Mouse (Mus musculus): ENCODE results near the gene Bach2. TPM values are rescaled to one million over a fixed set of nuclear protein-coding genes. Genes with fewer than 3 reads are reported as not detected.
A peak's percentile ranks its signal among the peaks of the same experiment; 100 is the strongest.

The Bach2 gene
- total and polyA plus RNA-seq, 2 experiments from 2014 or later: 13.9 to 14.7 TPM

GRCm38 (mm10) chr4:32422427-32422826 lies 183.8 kb downstream of the Bach2 start:
- Histone ChIP-seq H3K4me3 (ENCODE audit: low read length) (no peak overlapping the region), H3K36me3 (ENCODE audit: insufficient read depth, low read length) (no peaks in the 10 kb centered on the region), H3K27ac (no peak overlapping the region), H3K27me3 (ENCODE audit: insufficient read depth, low read length) (no peaks in the 10 kb centered on the region), H3K9me3 (ENCODE audit: low read length) (no peaks in the 10 kb centered on the region), H3K9ac (replicated peaks; ENCODE audit: low read length) (no peak overlapping the region), H3K4me1 (ENCODE audit: insufficient read depth, low read length) (no peaks in the 10 kb centered on the region), H3K4me2 (ENCODE audit: low read depth, low read length) (no peak overlapping the region)
- WGBS: 65% methylated on average over 4 of the region's 4 CpGs
- no peak for ATAC-seq
- no peak for TF ChIP-seq CTCF (IDR thresholded peaks at IDR 0.05; ENCODE audit: low read depth)
- DNase-seq (ENCODE audit: low spot score): no peak

GRCm38 (mm10) chr4:32423667-32424066 lies 185.1 kb downstream of the Bach2 start:
- Histone ChIP-seq H3K9ac (replicated peaks; ENCODE audit: low read length) (no peak overlapping the region), H3K27ac (no peak overlapping the region), H3K4me3 (ENCODE audit: low read length) (no peak overlapping the region), H3K4me1 (ENCODE audit: insufficient read depth, low read length) (no peaks in the 10 kb centered on the region), H3K4me2 (ENCODE audit: low read depth, low read length) (no peak overlapping the region), H3K36me3 (ENCODE audit: insufficient read depth, low read length) (no peaks in the 10 kb centered on the region), H3K27me3 (ENCODE audit: insufficient read depth, low read length) (no peaks in the 10 kb centered on the region), H3K9me3 (ENCODE audit: low read length) (no peaks in the 10 kb centered on the region)
- DNase-seq (ENCODE audit: low spot score) (no peak), ATAC-seq (no peak)
- no peak for TF ChIP-seq CTCF (IDR thresholded peaks at IDR 0.05; ENCODE audit: low read depth)
- 93% methylated on average over 5 of the region's 5 CpGs for WGBS

GRCm38 (mm10) chr4:32424434-32424833 lies 185.8 kb downstream of the Bach2 start:
- Histone ChIP-seq H3K9me3 (ENCODE audit: low read length) (no peaks in the 10 kb centered on the region), H3K36me3 (ENCODE audit: insufficient read depth, low read length) (no peaks in the 10 kb centered on the region), H3K4me2 (ENCODE audit: low read depth, low read length) (no peak overlapping the region), H3K9ac (replicated peaks; ENCODE audit: low read length) (no peak overlapping the region), H3K27me3 (ENCODE audit: insufficient read depth, low read length) (no peaks in the 10 kb centered on the region), H3K4me1 (ENCODE audit: insufficient read depth, low read length) (no peaks in the 10 kb centered on the region), H3K4me3 (ENCODE audit: low read length) (no peak overlapping the region), H3K27ac (no peak overlapping the region)
- ATAC-seq (no peak), DNase-seq (ENCODE audit: low spot score) (no peak)
- TF ChIP-seq CTCF (IDR thresholded peaks at IDR 0.05; ENCODE audit: low read depth): no peak
- WGBS: 82% methylated on average over 7 of the region's 7 CpGs

- Histone ChIP-seq H3K4me3 (ENCODE audit: low read length) (no peak overlapping the region), H3K36me3 (ENCODE audit: insufficient read depth, low read length) (no peaks in the 10 kb centered on the region), H3K27me3 (ENCODE audit: insufficient read depth, low read length) (no peaks in the 10 kb centered on the region), H3K4me2 (ENCODE audit: low read depth, low read length) (no peak overlapping the region), H3K27ac (no peak overlapping the region), H3K9me3 (ENCODE audit: low read length) (no peaks in the 10 kb centered on the region), H3K9ac (replicated peaks; ENCODE audit: low read length) (no peak overlapping the region), H3K4me1 (ENCODE audit: insufficient read depth, low read length) (0 out of 2 replicates have a peak, but pooled peaks cover 2% of the 10 kb centered on the region)
- DNase-seq (ENCODE audit: low spot score) (no peak), ATAC-seq (no peak)
- 90% methylated on average over 7 of the region's 7 CpGs for WGBS
- no peak for TF ChIP-seq CTCF (IDR thresholded peaks at IDR 0.05; ENCODE audit: low read depth)
Measured at GRCm38 (mm10) chr4:32425060-32425459, 186.5 kb downstream of the Bach2 start.

- no peak overlapping the region for H3K9ac ChIP-seq (replicated peaks; ENCODE audit: low read length)
- H3K9me3 ChIP-seq (ENCODE audit: low read length): no peaks in the 10 kb centered on the region
- H3K4me3 ChIP-seq (ENCODE audit: low read length): no peak overlapping the region
- no peaks in the 10 kb centered on the region for H3K36me3 ChIP-seq (ENCODE audit: insufficient read depth, low read length)
- no peak overlapping the region for H3K4me2 ChIP-seq (ENCODE audit: low read depth, low read length)
- H3K4me1 ChIP-seq (ENCODE audit: insufficient read depth, low read length): peaks cover 6% of the 10 kb centered on the region; the same call in 1 of the 2 replicates
- H3K27me3 ChIP-seq (ENCODE audit: insufficient read depth, low read length): no peaks in the 10 kb centered on the region
- no peak for DNase-seq (ENCODE audit: low spot score)
- no peak for TF ChIP-seq CTCF (IDR thresholded peaks at IDR 0.05; ENCODE audit: low read depth)
- 90% methylated on average over 3 of the region's 3 CpGs for WGBS
- no peak overlapping the region for H3K27ac ChIP-seq
- no peak for ATAC-seq
Measured at GRCm38 (mm10) chr4:32425641-32426040, 187.0 kb downstream of the Bach2 start.

GRCm38 (mm10) chr4:32426779-32427577 lies 188.4 kb downstream of the Bach2 start:
- no peaks in the 10 kb centered on the region for H3K27me3 ChIP-seq (ENCODE audit: insufficient read depth, low read length)
- 72% methylated on average over 27 of the region's 27 CpGs for WGBS
- no peaks in the 10 kb centered on the region for H3K9me3 ChIP-seq (ENCODE audit: low read length)
- H3K36me3 ChIP-seq (ENCODE audit: insufficient read depth, low read length): no peaks in the 10 kb centered on the region
- DNase-seq (ENCODE audit: low spot score) (peak; percentile 44), ATAC-seq (peak; percentile 70)
- H3K27ac ChIP-seq: peak overlapping the region; percentile 36; the same call in 1 of the 2 replicates
- 0 out of 2 replicates have a peak overlapping the region, but pooled peaks have one; percentile 4 for H3K9ac ChIP-seq (replicated peaks; ENCODE audit: low read length)
- H3K4me2 ChIP-seq (ENCODE audit: low read depth, low read length): peak overlapping the region; percentile 13; the same call in 1 of the 2 replicates
- TF ChIP-seq CTCF (IDR thresholded peaks at IDR 0.05; ENCODE audit: low read depth): no peak
- H3K4me3 ChIP-seq (ENCODE audit: low read length): no peak overlapping the region
- H3K4me1 ChIP-seq (ENCODE audit: insufficient read depth, low read length): peaks cover 13% of the 10 kb centered on the region; the same call in 1 of the 2 replicates

GRCm38 (mm10) chr4:32428738-32429137 lies 190.1 kb downstream of the Bach2 start:
- H3K27me3 ChIP-seq (ENCODE audit: insufficient read depth, low read length): no peaks in the 10 kb centered on the region
- no peaks in the 10 kb centered on the region for H3K36me3 ChIP-seq (ENCODE audit: insufficient read depth, low read length)
- H3K9me3 ChIP-seq (ENCODE audit: low read length): no peaks in the 10 kb centered on the region
- no peak overlapping the region for H3K27ac ChIP-seq
- 56% methylated on average over 9 of the region's 9 CpGs for WGBS
- H3K4me1 ChIP-seq (ENCODE audit: insufficient read depth, low read length): peaks cover 23% of the 10 kb centered on the region
- H3K4me2 ChIP-seq (ENCODE audit: low read depth, low read length): no peak overlapping the region
- TF ChIP-seq CTCF (IDR thresholded peaks at IDR 0.05; ENCODE audit: low read depth): no peak
- DNase-seq (ENCODE audit: low spot score) (no peak), ATAC-seq (no peak)
- no peak overlapping the region for H3K9ac ChIP-seq (replicated peaks; ENCODE audit: low read length)
- H3K4me3 ChIP-seq (ENCODE audit: low read length): no peak overlapping the region
